Mouse (Mus musculus) adrenal gland, postnatal 14 days (tissue): ENCODE measurements around the gene Mlycd. TPM values are rescaled to one million over a fixed set of nuclear protein-coding genes. Genes with fewer than 3 reads are reported as not detected.

ENCODE experiments used
- total RNA-seq: library from RNA; stranded (reverse); gene quantifications from 2 replicates; pipeline ENCODE4 v1.2.3, GENCODE M21; 2021

Mlycd gene
- total RNA-seq, 1 experiment from 2014 or later, result 66.5 TPM

Other genes with a start within 250 kb of the Mlycd start
- gene Hsbp1, start 50.4 kb upstream of the Mlycd start, total RNA-seq, result 160 and 163 TPM in 2 replicates
- gene Osgin1, start 39.2 kb downstream of the Mlycd start, total RNA-seq, result 52.9 and 69.1 TPM in 2 replicates
- 10.4 and 10.6 TPM in 2 replicates for gene Necab2, start 51.8 kb downstream of the Mlycd start, total RNA-seq
- 0.34 TPM in 1 of 2 replicates, not detected in the other for gene Slc38a8, start 106.8 kb downstream of the Mlycd start, total RNA-seq
- 101 and 109 TPM in 2 replicates for gene Mbtps1, start 163.9 kb downstream of the Mlycd start, total RNA-seq
- 25.6 and 30.1 TPM in 2 replicates for gene Hsdl1, start 180.3 kb downstream of the Mlycd start, total RNA-seq
- gene Dnaaf1, start 180.4 kb downstream of the Mlycd start, total RNA-seq, result not detected in 2 replicates
- gene Taf1c, start 210.3 kb downstream of the Mlycd start, total RNA-seq, result 11.9 and 13.3 TPM in 2 replicates
- not detected in 2 replicates for gene Adad2, start 217.9 kb downstream of the Mlycd start, total RNA-seq
- gene Kcng4, start 240.8 kb downstream of the Mlycd start, total RNA-seq, result 0.41 and 0.74 TPM in 2 replicates